Mouse (Mus musculus): ENCODE data around the gene Mitf. TPM values are rescaled to one million over a fixed set of nuclear protein-coding genes. Genes with fewer than 3 reads are reported as not detected.

Mitf gene
- polyA plus RNA-seq, 1 experiment from 2014 or later, result 1.4 TPM

DNA sequence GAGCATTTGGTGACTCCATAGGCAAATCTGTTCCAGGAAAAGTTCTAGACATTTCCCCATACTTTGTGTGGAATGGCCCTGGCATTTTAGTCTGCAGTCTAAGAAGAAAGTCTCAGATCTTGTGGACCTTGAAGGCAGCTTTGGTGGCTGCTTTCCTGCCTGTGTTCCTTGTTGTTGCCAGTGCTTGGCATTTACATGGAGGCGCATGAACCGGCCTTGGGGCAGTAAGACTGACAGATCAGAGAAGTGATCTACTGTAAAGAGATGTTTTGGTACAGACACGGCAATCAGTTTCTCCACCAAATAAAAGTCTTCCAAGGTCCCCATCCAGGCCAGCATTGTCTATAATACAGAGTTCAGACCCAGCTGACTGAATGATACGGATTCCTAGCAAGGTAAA lies 25.6 kb downstream of the Mitf start:
- Histone ChIP-seq H3K4me2 (ENCODE audit: low read depth) (no peak overlapping the region), H3K4me3 (ENCODE audit: low read depth, low read length) (no peak overlapping the region), H3K27ac (ENCODE audit: low read depth, low read length) (no peak overlapping the region), H3K36me3 (ENCODE audit: control insufficient read depth, insufficient read depth, low read length) (no peaks in the 10 kb centered on the region), H3K27me3 (ENCODE audit: control insufficient read depth, insufficient read depth, low read length) (no peaks in the 10 kb centered on the region), H3K4me1 (ENCODE audit: control insufficient read depth, insufficient read depth, low read length) (no peaks in the 10 kb centered on the region), H3K9me3 (ENCODE audit: control insufficient read depth, low read length) (no peaks in the 10 kb centered on the region), H3K9ac (ENCODE audit: low read length) (no peak overlapping the region)
- ATAC-seq (ENCODE audit: insufficient read depth, low FRiP score, low TSS enrichment) (no peak), DNase-seq (ENCODE audit: low spot score) (no peak)
- WGBS, result 93% methylated on average over 4 of the region's 4 CpGs

DNA sequence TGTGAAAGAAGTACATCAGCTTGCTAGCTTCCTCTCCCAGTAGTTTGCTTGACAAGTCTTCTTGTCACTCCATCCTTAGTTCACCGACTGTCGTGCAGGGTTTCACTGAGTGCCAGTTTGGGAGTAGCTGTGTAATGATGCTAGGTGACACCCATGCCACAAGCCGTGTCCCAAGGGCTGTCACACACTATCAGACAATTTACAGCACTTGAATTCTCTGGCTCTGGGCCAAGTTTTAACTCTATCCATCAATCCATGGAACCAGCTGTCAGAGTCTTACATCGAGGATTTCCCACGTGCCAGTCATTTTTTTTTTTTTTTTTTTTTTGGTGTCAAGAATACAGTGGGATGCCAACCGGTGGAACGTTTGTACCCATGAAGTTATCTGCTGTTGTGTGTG lies 29.3 kb downstream of the Mitf start:
- Histone ChIP-seq H3K9me3 (ENCODE audit: control insufficient read depth, low read length) (no peaks in the 10 kb centered on the region), H3K27me3 (ENCODE audit: control insufficient read depth, insufficient read depth, low read length) (no peaks in the 10 kb centered on the region), H3K27ac (ENCODE audit: low read depth, low read length) (no peak overlapping the region), H3K4me1 (ENCODE audit: control insufficient read depth, insufficient read depth, low read length) (no peaks in the 10 kb centered on the region), H3K4me2 (ENCODE audit: low read depth) (no peak overlapping the region), H3K36me3 (ENCODE audit: control insufficient read depth, insufficient read depth, low read length) (no peaks in the 10 kb centered on the region), H3K9ac (ENCODE audit: low read length) (no peak overlapping the region), H3K4me3 (ENCODE audit: low read depth, low read length) (no peak overlapping the region)
- ATAC-seq (ENCODE audit: insufficient read depth, low FRiP score, low TSS enrichment), result no peak
- DNase-seq (ENCODE audit: low spot score), result no peak
- 92% methylated on average over 7 of the region's 7 CpGs for WGBS

DNA sequence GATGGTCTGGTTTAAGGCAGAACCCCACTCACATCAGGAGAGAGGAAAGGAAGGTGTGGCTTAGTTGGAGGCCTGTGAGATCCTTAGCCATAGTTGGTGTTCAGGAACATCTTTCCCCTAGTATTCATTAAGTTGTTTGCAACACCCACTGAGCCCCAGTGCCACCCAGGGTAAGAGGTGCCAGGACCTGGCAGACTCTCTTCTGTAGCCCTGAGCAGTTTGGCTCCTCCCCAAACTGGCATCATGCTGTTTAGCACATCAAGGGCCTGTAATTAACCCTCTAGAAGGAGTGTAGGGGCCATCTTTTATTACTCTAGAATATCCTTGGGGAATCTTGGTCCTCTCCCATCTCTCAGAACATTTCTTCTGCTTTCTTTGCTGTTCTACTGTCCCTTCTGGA lies 30.9 kb downstream of the Mitf start:
- H3K4me1 ChIP-seq (ENCODE audit: control insufficient read depth, insufficient read depth, low read length), result no peaks in the 10 kb centered on the region
- no peak for DNase-seq (ENCODE audit: low spot score)
- no peak overlapping the region for H3K4me2 ChIP-seq (ENCODE audit: low read depth)
- H3K4me3 ChIP-seq (ENCODE audit: low read depth, low read length), result no peak overlapping the region
- H3K27me3 ChIP-seq (ENCODE audit: control insufficient read depth, insufficient read depth, low read length), result no peaks in the 10 kb centered on the region
- no peaks in the 10 kb centered on the region for H3K36me3 ChIP-seq (ENCODE audit: control insufficient read depth, insufficient read depth, low read length)
- ATAC-seq (ENCODE audit: insufficient read depth, low FRiP score, low TSS enrichment), result no peak
- H3K27ac ChIP-seq (ENCODE audit: low read depth, low read length), result no peak overlapping the region
- H3K9me3 ChIP-seq (ENCODE audit: control insufficient read depth, low read length), result no peaks in the 10 kb centered on the region
- no peak overlapping the region for H3K9ac ChIP-seq (ENCODE audit: low read length)

DNA sequence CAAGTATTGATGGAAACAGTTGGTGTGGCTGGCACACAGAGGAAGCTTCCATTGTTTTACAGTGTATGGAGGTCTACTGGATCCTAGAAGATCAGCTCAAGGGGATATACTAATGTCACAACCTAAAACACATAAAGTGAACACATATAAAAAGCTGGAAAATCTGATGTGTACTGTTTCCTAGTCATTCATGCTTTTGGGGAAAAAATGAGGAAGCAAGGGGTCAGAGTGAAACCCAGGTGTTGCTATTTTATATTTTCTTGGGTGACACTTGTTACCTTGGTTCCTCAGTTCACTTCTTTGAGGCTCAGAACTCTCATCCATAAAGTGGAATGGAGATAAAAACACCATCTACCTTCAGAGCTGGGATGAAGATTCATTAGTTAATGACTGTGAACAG lies 32.7 kb downstream of the Mitf start:
- H3K27ac ChIP-seq (ENCODE audit: low read depth, low read length), result no peak overlapping the region
- no peak overlapping the region for H3K4me2 ChIP-seq (ENCODE audit: low read depth)
- H3K27me3 ChIP-seq (ENCODE audit: control insufficient read depth, insufficient read depth, low read length), result no peaks in the 10 kb centered on the region
- no peaks in the 10 kb centered on the region for H3K9me3 ChIP-seq (ENCODE audit: control insufficient read depth, low read length)
- H3K36me3 ChIP-seq (ENCODE audit: control insufficient read depth, insufficient read depth, low read length), result no peaks in the 10 kb centered on the region
- no peak overlapping the region for H3K9ac ChIP-seq (ENCODE audit: low read length)
- no peak overlapping the region for H3K4me3 ChIP-seq (ENCODE audit: low read depth, low read length)
- DNase-seq (ENCODE audit: low spot score), result no peak
- H3K4me1 ChIP-seq (ENCODE audit: control insufficient read depth, insufficient read depth, low read length), result no peaks in the 10 kb centered on the region
- ATAC-seq (ENCODE audit: insufficient read depth, low FRiP score, low TSS enrichment), result no peak

DNA sequence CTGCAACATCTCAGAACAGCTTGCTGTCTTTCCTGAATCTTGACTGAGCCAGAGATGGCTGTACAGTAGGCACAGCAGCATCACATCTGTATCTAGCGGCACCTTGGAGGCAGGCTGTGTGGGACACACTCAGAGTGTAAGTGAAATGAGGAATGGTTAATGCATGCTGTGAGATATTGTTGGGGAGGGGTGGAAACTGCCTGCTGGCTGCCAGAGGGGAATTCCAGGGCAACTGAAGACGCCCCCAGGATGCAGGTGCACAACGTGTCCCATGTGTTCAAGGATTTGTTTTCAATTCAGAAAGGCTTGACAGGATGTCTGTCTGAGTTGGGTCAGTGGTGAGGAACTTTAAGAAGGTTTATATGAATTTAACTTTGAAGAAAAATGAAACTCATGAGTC lies 37.3 kb downstream of the Mitf start:
- Histone ChIP-seq H3K4me1 (ENCODE audit: control insufficient read depth, insufficient read depth, low read length) (no peaks in the 10 kb centered on the region; the same call in 1 of the 2 replicates), H3K9me3 (ENCODE audit: control insufficient read depth, low read length) (no peaks in the 10 kb centered on the region), H3K4me2 (ENCODE audit: low read depth) (no peak overlapping the region), H3K4me3 (ENCODE audit: low read depth, low read length) (no peak overlapping the region), H3K36me3 (ENCODE audit: control insufficient read depth, insufficient read depth, low read length) (no peaks in the 10 kb centered on the region), H3K9ac (ENCODE audit: low read length) (no peak overlapping the region), H3K27ac (ENCODE audit: low read depth, low read length) (no peak overlapping the region), H3K27me3 (ENCODE audit: control insufficient read depth, insufficient read depth, low read length) (no peaks in the 10 kb centered on the region)
- DNase-seq (ENCODE audit: low spot score) (no peak), ATAC-seq (ENCODE audit: insufficient read depth, low FRiP score, low TSS enrichment) (no peak)
- WGBS, result 83% methylated on average over 3 of the region's 3 CpGs

DNA sequence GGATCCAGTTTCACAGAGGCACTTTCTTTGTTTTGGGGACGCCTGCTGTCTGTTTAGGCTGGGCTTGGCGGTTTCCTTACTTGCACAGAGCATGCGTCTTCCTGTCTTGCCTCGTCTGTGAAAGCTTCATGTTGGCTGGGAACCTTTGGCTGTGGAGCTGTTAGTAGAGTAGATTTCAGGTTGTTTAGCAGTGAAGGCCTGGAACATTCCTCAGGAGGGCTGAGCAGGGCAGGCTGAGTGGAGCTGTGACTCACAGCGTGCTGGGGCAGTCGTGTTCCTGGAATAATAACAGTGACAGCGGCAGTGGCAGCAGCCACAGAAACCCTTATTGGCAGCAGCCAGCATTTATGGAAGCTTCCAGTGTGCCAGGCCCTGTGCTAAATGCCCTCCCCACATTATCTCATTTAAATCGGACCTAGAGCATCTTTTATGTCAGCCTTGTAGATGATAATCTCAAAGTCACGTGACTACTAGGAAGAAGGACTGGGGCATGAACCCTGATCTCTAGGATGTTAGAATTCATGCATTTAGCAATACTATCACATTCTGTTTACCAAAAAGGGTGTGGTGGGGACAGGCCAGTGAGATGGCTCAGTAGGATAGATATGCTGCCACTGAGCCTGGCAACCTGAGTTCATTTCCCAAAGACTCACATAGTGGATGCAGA lies 41.5 kb downstream of the Mitf start:
- H3K4me2 ChIP-seq (ENCODE audit: low read depth), result no peak overlapping the region
- no peaks in the 10 kb centered on the region for H3K9me3 ChIP-seq (ENCODE audit: control insufficient read depth, low read length)
- ATAC-seq (ENCODE audit: insufficient read depth, low FRiP score, low TSS enrichment) (no peak), DNase-seq (ENCODE audit: low spot score) (peak; percentile 16)
- no peaks in the 10 kb centered on the region; the same call in 1 of the 2 replicates for H3K4me1 ChIP-seq (ENCODE audit: control insufficient read depth, insufficient read depth, low read length)
- 68% methylated on average over 9 of the region's 9 CpGs for WGBS
- H3K27me3 ChIP-seq (ENCODE audit: control insufficient read depth, insufficient read depth, low read length), result no peaks in the 10 kb centered on the region
- H3K36me3 ChIP-seq (ENCODE audit: control insufficient read depth, insufficient read depth, low read length), result no peaks in the 10 kb centered on the region
- H3K27ac ChIP-seq (ENCODE audit: low read depth, low read length), result no peak overlapping the region
- H3K4me3 ChIP-seq (ENCODE audit: low read depth, low read length), result no peak overlapping the region
- H3K9ac ChIP-seq (ENCODE audit: low read length), result no peak overlapping the region

DNA sequence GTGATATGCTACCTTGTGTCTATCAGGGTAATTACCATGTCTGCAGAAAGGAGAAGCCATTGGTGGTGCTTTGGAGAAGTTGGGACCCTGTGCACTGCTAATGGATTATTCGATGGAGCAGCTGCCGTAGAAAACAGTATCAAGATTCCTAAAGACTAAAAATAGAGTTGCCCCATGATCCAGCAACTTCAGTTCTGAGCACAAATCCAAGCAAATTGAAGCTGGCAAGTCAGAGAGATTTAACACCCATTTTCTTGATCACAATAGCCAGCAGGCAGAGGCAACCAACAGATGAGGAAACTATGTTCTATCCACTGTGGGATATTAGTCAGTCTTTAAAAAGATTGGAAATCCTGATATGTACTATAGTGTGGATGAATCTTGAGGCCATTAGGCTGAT lies 47.4 kb downstream of the Mitf start:
- no peaks in the 10 kb centered on the region for H3K36me3 ChIP-seq (ENCODE audit: control insufficient read depth, insufficient read depth, low read length)
- DNase-seq (ENCODE audit: low spot score) (no peak), ATAC-seq (ENCODE audit: insufficient read depth, low FRiP score, low TSS enrichment) (no peak)
- no peak overlapping the region for H3K27ac ChIP-seq (ENCODE audit: low read depth, low read length)
- no peak overlapping the region for H3K9ac ChIP-seq (ENCODE audit: low read length)
- no peaks in the 10 kb centered on the region for H3K9me3 ChIP-seq (ENCODE audit: control insufficient read depth, low read length)
- H3K4me3 ChIP-seq (ENCODE audit: low read depth, low read length), result no peak overlapping the region
- no peak overlapping the region for H3K4me2 ChIP-seq (ENCODE audit: low read depth)
- H3K27me3 ChIP-seq (ENCODE audit: control insufficient read depth, insufficient read depth, low read length), result no peaks in the 10 kb centered on the region
- H3K4me1 ChIP-seq (ENCODE audit: control insufficient read depth, insufficient read depth, low read length), result no peaks in the 10 kb centered on the region
- whole genome bisulfite sequencing, result 91% methylated on average over 2 of the region's 2 CpGs

DNA sequence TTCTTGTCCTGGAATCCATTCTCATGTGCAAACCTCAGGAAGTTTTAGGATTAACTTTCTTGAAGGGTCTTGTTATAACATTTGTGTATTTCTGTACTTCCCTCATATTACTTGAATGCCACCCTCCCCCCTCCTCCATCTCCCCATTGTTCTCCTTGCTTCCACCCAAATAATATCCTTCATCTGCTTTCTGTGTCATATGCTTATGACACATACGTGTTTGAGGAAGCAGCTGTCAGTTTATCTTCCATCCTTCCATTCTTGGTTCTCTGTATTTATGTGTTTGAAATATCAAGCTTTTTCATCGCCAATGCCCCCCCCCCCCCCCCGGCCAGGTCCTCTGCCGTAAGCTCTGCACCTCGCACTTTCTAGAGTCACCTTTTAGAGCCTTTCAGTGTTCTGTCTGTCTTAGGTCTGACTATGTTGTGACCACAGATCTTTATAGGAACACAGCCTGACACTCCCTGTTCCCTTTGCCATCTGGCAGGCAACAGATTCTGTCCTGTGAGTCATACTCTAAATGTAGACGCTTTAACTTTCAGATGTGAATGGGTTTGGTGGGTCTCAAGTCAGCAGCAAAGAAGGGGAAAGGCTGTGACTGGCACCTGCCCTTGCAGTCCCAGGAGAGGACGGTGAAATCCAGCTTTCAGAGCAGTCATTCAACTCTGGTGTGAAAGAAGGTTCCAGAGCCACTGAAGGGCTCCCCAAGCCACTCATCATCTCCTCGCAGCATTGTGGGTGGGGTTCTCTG lies 48.7 kb downstream of the Mitf start:
- Histone ChIP-seq H3K9me3 (ENCODE audit: control insufficient read depth, low read length) (no peaks in the 10 kb centered on the region), H3K36me3 (ENCODE audit: control insufficient read depth, insufficient read depth, low read length) (no peaks in the 10 kb centered on the region), H3K27me3 (ENCODE audit: control insufficient read depth, insufficient read depth, low read length) (no peaks in the 10 kb centered on the region), H3K4me1 (ENCODE audit: control insufficient read depth, insufficient read depth, low read length) (no peaks in the 10 kb centered on the region), H3K9ac (ENCODE audit: low read length) (no peak overlapping the region), H3K4me3 (ENCODE audit: low read depth, low read length) (no peak overlapping the region), H3K27ac (ENCODE audit: low read depth, low read length) (no peak overlapping the region), H3K4me2 (ENCODE audit: low read depth) (no peak overlapping the region)
- no peak for DNase-seq (ENCODE audit: low spot score)
- 91% methylated on average over 8 of the region's 8 CpGs for WGBS
- no peak for ATAC-seq (ENCODE audit: insufficient read depth, low FRiP score, low TSS enrichment)

DNA sequence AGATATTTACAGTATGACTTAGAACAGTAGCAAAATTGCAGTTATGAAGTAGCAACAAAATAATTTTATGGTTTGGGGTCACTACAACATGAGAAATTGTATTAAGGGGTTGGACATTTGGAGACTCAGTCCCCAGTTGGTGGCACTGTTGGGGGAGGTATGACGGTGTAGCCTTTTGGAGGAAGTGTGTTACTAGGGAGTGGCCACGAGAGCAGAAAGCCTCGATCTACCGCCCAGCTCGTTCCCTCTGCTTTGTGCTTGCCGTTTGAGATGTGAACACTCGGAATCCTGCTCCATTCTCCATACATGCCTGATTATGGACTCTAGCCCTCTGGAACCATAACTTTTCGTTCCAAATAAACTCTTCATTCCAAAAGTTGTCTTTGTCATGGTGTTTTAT lies 49.6 kb downstream of the Mitf start:
- Histone ChIP-seq H3K4me1 (ENCODE audit: control insufficient read depth, insufficient read depth, low read length) (no peaks in the 10 kb centered on the region), H3K4me3 (ENCODE audit: low read depth, low read length) (no peak overlapping the region), H3K27ac (ENCODE audit: low read depth, low read length) (no peak overlapping the region), H3K9me3 (ENCODE audit: control insufficient read depth, low read length) (no peaks in the 10 kb centered on the region), H3K27me3 (ENCODE audit: control insufficient read depth, insufficient read depth, low read length) (no peaks in the 10 kb centered on the region), H3K4me2 (ENCODE audit: low read depth) (no peak overlapping the region), H3K9ac (ENCODE audit: low read length) (no peak overlapping the region), H3K36me3 (ENCODE audit: control insufficient read depth, insufficient read depth, low read length) (no peaks in the 10 kb centered on the region)
- DNase-seq (ENCODE audit: low spot score), result no peak
- 84% methylated on average over 8 of the region's 8 CpGs for WGBS
- no peak for ATAC-seq (ENCODE audit: insufficient read depth, low FRiP score, low TSS enrichment)

Data from neural tube, embryonic 11.5 days (tissue).